Mouse (Mus musculus) stomach, embryonic 16.5 days (tissue): ENCODE data around the gene Adgrl1. TPM values are rescaled to one million over a fixed set of nuclear protein-coding genes. Genes with fewer than 3 reads are reported as not detected.

Experiments used
- ATAC-seq: fragments of 200-750 bp; cut with Nextera tagmentation; 2 replicates; pipeline ENCODE4 v1.8.0; 2017; ENCODE audit warnings: moderate number of reproducible peaks, moderate TSS enrichment; ENCODE audit not compliant: insufficient read depth, low FRiP score
- H3K27ac ChIP-seq: fragments of 300-500 bp; sonication (generic); 2 replicates; pipeline ENCODE4 v1.5.1; 2014; ENCODE audit warnings: low read length
- H3K27me3 ChIP-seq: fragments of 300-500 bp; sonication (generic); 2 replicates; pipeline ENCODE4 v1.6.1; 2014; ENCODE audit warnings: low read length, control low read depth, mixed read lengths; ENCODE audit not compliant: control insufficient read depth, insufficient read depth
- H3K36me3 ChIP-seq: fragments of 300-500 bp; sonication (generic); 2 replicates; pipeline ENCODE4 v1.6.1; 2014; ENCODE audit warnings: low read length; ENCODE audit not compliant: control insufficient read depth, insufficient read depth
- H3K4me1 ChIP-seq: fragments of 300-500 bp; sonication (generic); 2 replicates; pipeline ENCODE4 v1.6.1; 2014; ENCODE audit warnings: low read length, control low read depth, mixed read lengths; ENCODE audit not compliant: control insufficient read depth, insufficient read depth
- H3K4me2 ChIP-seq: fragments of 300-500 bp; sonication (generic); 2 replicates; pipeline ENCODE4 v1.6.1; 2014; ENCODE audit warnings: low read depth, low read length, mixed read lengths
- H3K4me3 ChIP-seq: fragments of 300-500 bp; sonication (generic); replicated peaks from 2 replicates; pipeline ENCODE4 v1.5.1; 2014; ENCODE audit warnings: mild to moderate bottlenecking, low read length
- H3K9ac ChIP-seq: fragments of 300-500 bp; sonication (generic); 2 replicates; pipeline ENCODE4 v1.6.1; 2014; ENCODE audit warnings: low read length
- H3K9me3 ChIP-seq: fragments of 300-500 bp; sonication (generic); replicated peaks from 2 replicates; pipeline ENCODE4 v1.6.1; 2016; ENCODE audit warnings: low read length, control low read depth; ENCODE audit not compliant: control insufficient read depth
- WGBS: fragments of 180-500 bp; shearing (Covaris S2); extraction: QIAGEN DNeasy Blood & Tissue Kit; methylation state at CpG from one replicate; pipeline ENCODE4 v1.1.7; 2014; 5-methylcytosine and 5-hydroxymethylcytosine counted together
- polyA plus RNA-seq: library from polyadenylated mRNA; unstranded; fragments of >200 nt; fragmentation: Nextera tagmentation; extraction: Ambion mirVana; gene quantifications from 2 replicates; pipeline ENCODE4 v1.2.1, GENCODE M21; 2015

The Adgrl1 gene
- polyA plus RNA-seq, 1 experiment from 2014 or later = 13.2 TPM

DNA sequence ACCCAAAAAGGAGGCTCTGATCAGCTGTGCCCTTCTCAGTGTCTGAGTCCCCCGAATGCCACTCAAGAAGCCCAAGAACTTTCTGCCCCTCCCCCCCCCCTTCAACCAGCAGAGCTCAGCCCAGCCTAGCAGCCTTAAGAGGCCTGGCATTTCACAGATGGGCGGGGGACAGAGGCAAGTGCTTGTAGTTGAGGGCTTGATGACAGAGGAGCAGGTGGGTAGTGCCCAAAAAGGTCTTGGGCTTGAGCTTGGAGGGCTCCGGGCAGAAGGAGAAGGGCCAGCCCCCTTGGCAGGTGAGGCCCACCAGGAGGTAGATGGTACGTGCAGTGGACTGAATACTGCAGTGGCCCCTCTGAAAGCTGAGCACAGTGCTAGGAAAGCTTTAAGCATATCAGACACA is 74.6 kb downstream of the Adgrl1 start:
- no peak for ATAC-seq
- Histone ChIP-seq H3K9me3 (no peaks in the 10 kb centered on the region), H3K9ac (no peak overlapping the region; the same call in 1 of the 2 replicates), H3K4me3 (no peak overlapping the region), H3K36me3 (no peaks in the 10 kb centered on the region), H3K27me3 (no peaks in the 10 kb centered on the region), H3K4me2 (no peak overlapping the region), H3K4me1 (peaks cover 32% of the 10 kb centered on the region), H3K27ac (no peak overlapping the region)
- WGBS = 80% methylated on average over 4 of the region's 4 CpGs

DNA sequence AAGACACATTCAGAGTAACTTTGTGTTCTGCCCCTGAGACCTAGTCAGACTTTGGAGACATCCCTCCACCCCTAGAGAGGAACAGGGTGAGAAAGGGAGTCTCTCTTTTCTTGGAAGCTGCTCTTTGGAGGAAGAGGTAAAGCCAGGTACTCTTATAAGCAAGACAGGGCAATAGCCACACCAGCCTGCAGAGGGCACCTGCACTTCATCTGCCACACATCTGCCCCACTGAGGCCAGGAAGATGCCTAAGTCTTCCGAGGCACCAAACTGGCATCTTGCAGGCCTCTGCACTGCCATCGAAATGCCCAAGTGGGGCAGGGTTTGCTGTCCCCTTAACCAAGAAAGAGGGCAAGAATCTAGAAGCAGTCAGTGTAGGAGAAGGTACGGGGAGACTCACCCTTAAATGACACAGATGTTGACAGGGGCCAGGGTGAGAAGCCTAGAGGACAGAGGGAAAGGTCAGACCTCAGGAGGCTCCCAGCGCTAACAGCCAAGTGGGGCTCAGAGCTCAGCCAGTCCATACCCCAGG is 76.3 kb downstream of the Adgrl1 start:
- H3K27me3 ChIP-seq = no peaks in the 10 kb centered on the region
- no peak overlapping the region for H3K4me2 ChIP-seq
- no peak overlapping the region for H3K4me3 ChIP-seq
- H3K9ac ChIP-seq = no peak overlapping the region
- 81% methylated on average over 4 of the region's 4 CpGs for WGBS
- 0 out of 2 replicates have a peak, but pooled peaks cover under 1% of the 10 kb centered on the region for H3K36me3 ChIP-seq
- H3K27ac ChIP-seq = no peak overlapping the region
- H3K4me1 ChIP-seq = peaks cover 32% of the 10 kb centered on the region
- ATAC-seq = no peak
- H3K9me3 ChIP-seq = no peaks in the 10 kb centered on the region

DNA sequence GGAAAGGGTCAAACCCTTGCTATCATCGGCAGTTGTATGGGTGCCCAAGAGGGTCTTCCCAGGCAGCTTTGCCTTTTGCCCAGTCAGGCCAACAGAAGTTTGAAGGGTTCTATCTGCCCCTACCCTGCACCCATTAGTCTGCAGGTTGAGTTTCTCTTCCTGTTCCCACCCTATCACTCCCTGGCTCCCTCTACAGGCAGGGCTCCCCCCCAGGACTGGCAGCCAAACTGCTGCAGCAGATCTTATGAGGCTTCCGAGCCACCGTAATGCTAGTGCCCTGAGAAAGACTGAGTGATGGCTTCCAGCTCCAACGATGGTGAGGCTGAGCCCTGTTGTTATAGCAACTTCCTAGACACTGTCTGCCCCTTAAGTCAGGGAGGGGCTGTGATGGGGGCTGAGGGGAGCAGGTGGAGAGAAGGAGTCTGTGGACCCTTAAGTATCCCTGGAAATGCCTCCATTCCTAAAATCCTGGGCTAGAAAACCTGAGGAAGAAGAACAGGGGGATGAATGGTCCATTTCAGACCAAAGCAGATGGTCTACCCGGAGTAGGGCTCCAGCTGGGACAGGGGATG is 77.0 kb downstream of the Adgrl1 start:
- no peak overlapping the region for H3K9ac ChIP-seq
- H3K9me3 ChIP-seq = no peaks in the 10 kb centered on the region
- no peak overlapping the region for H3K27ac ChIP-seq
- peaks cover 29% of the 10 kb centered on the region for H3K4me1 ChIP-seq
- H3K36me3 ChIP-seq = peaks cover 7% of the 10 kb centered on the region; the same call in 1 of the 2 replicates
- no peak overlapping the region for H3K4me2 ChIP-seq
- no peak overlapping the region for H3K4me3 ChIP-seq
- WGBS = 85% methylated on average over 5 of the region's 5 CpGs
- H3K27me3 ChIP-seq = no peaks in the 10 kb centered on the region
- ATAC-seq = no peak

DNA sequence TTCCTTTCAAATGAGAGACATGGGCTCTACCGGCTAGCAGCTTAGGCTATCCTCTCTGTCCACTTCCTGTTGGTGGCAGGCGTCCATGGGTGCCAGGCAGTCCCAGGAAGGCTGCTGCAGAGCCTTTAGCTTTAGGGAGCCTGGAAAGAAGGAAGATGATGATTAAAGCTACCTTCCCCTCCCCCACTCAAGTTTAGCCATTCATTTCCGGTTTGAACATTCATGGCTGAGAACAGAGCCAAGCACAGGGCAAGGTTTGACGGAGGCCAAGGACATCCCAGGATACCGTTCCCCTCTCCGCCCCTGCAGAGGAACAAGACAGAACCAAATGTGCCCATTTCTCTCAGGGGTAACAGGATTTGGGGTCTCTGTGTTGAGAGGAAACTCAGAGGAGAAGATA is 77.7 kb downstream of the Adgrl1 start:
- H3K27me3 ChIP-seq = no peaks in the 10 kb centered on the region
- peaks cover 27% of the 10 kb centered on the region for H3K4me1 ChIP-seq
- H3K9ac ChIP-seq = peak overlapping the region; percentile 34; the same call in 1 of the 2 replicates
- no peak overlapping the region for H3K4me2 ChIP-seq
- no peak for ATAC-seq
- H3K9me3 ChIP-seq = no peaks in the 10 kb centered on the region
- H3K27ac ChIP-seq = no peak overlapping the region
- H3K36me3 ChIP-seq = peaks cover 14% of the 10 kb centered on the region; the same call in 1 of the 2 replicates
- WGBS = 51% methylated on average over 6 of the region's 6 CpGs
- no peak overlapping the region for H3K4me3 ChIP-seq

DNA sequence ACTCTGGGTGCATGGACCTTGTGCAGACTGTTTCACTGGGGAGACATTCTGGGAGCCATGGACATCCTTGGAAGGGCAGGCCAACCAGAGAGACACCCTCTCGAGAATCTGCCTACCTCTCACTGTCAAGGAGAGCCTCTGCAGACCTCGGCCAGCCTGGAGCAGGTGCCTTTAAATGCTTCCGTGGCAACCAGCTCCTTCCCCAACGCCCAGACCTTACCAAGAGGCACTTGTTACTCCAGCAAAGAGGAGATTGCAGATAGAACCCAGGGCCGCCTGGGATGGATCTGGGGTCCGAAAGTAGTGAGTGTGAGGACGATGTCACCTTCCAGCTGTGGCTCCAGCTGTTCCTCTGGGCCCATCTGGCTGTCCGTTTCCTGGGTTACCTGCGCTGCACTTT is 78.3 kb downstream of the Adgrl1 start:
- 76% methylated on average over 9 of the region's 9 CpGs for WGBS
- H3K9ac ChIP-seq = no peak overlapping the region
- no peak for ATAC-seq
- no peak overlapping the region for H3K4me3 ChIP-seq
- H3K27ac ChIP-seq = no peak overlapping the region
- no peaks in the 10 kb centered on the region for H3K27me3 ChIP-seq
- H3K4me2 ChIP-seq = no peak overlapping the region
- no peaks in the 10 kb centered on the region for H3K9me3 ChIP-seq
- H3K4me1 ChIP-seq = peaks cover 27% of the 10 kb centered on the region
- H3K36me3 ChIP-seq = peaks cover 14% of the 10 kb centered on the region

DNA sequence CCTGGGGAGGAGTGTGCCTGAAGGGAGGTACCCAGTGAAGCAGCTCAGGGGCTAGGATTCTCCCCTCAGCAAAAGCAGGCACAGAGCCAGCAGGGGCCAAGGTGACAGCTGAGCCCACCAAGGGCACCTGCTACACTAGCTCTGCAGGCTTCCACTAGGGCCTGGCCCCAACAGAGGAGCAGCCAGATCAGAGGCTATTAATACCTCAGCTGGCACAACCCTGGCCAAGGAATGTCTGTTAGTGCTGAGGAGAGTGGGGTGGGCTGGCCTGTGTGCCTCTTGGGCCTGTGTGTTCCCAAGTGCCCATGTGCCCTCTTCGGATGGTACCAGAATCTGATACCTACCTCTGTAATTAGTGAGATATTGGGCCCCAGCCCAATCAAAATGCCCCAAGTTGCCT is 80.3 kb downstream of the Adgrl1 start:
- no peak overlapping the region for H3K27ac ChIP-seq
- no peak overlapping the region for H3K9ac ChIP-seq
- H3K4me1 ChIP-seq = peaks cover 15% of the 10 kb centered on the region
- peaks cover 21% of the 10 kb centered on the region for H3K36me3 ChIP-seq
- ATAC-seq = no peak
- no peaks in the 10 kb centered on the region for H3K27me3 ChIP-seq
- no peak overlapping the region for H3K4me3 ChIP-seq
- H3K9me3 ChIP-seq = no peaks in the 10 kb centered on the region
- 83% methylated on average over 1 of the region's 1 CpGs for WGBS
- no peak overlapping the region for H3K4me2 ChIP-seq

DNA sequence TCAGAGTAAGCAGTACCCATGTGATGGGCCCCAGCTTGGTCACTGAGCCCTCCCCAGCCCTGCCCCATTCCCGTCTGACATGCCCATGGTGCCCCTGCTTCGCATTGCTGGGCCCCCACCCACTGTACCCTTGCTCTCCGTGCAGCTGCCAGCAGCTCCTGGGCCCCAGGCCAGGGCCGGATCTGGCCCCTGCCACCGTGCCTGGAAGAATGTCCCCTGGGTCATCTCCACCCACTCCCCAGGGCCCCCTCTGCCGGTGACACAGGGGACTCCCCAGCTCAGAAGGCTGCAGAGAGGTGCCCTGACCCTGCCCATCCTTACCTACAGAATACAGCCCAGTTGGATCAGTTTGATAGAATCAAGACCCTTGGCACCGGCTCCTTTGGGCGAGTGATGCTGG is 80.9 kb downstream of the Adgrl1 start:
- no peak overlapping the region for H3K4me3 ChIP-seq
- H3K9ac ChIP-seq = no peak overlapping the region
- H3K36me3 ChIP-seq = peaks cover 21% of the 10 kb centered on the region
- H3K27me3 ChIP-seq = no peaks in the 10 kb centered on the region
- H3K9me3 ChIP-seq = no peaks in the 10 kb centered on the region
- 79% methylated on average over 8 of the region's 8 CpGs for WGBS
- no peak overlapping the region for H3K27ac ChIP-seq
- H3K4me1 ChIP-seq = peaks cover 15% of the 10 kb centered on the region
- no peak for ATAC-seq
- H3K4me2 ChIP-seq = no peak overlapping the region

DNA sequence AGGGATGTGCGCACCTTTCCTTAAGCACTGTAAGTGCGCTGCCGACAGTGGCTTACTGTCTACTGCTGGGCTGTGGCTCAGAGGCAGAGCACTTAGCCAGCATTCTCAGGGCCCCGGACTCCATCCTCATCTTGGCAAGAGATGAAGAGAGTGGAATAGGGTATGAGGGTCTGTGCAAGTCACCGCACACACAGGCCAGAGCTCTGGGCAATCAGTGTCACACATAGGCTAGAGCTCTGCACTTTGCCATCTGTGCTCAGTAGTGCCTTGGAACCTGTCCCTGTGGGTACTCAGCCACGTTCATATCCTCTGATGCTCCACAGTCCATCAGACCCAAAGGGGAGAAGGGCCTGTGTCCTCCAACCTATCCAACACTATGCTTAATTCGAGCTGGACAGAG is 81.6 kb downstream of the Adgrl1 start:
- no peak for ATAC-seq
- no peak overlapping the region for H3K4me3 ChIP-seq
- 96% methylated on average over 7 of the region's 7 CpGs for WGBS
- no peak overlapping the region for H3K27ac ChIP-seq
- H3K36me3 ChIP-seq = peaks cover 25% of the 10 kb centered on the region
- no peaks in the 10 kb centered on the region for H3K9me3 ChIP-seq
- H3K9ac ChIP-seq = no peak overlapping the region
- peaks cover 12% of the 10 kb centered on the region for H3K4me1 ChIP-seq
- no peaks in the 10 kb centered on the region for H3K27me3 ChIP-seq
- H3K4me2 ChIP-seq = no peak overlapping the region

DNA sequence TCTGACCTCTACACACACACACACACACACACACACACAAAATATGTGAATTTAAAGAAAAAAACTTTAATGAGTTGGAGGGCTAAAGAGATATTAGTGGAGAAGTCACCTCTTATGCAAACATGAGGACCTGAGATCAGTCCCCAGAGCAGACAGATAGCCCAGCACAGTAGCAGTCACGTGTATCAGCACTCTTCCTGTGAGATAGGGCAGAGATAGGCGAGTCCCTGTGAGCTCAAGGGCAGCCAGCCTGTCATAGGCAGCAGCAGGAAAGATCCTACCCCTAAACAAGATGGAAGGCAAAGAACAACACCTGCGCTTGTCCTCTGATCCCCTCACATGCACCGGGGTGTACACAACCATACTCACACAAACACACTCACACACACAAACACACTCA is 82.5 kb downstream of the Adgrl1 start:
- Histone ChIP-seq H3K36me3 (peaks cover 34% of the 10 kb centered on the region), H3K9ac (no peak overlapping the region), H3K9me3 (no peaks in the 10 kb centered on the region), H3K4me1 (peaks cover 4% of the 10 kb centered on the region; the same call in 1 of the 2 replicates), H3K27ac (no peak overlapping the region), H3K27me3 (no peaks in the 10 kb centered on the region), H3K4me2 (no peak overlapping the region), H3K4me3 (no peak overlapping the region)
- WGBS = 82% methylated on average over 4 of the region's 4 CpGs
- no peak for ATAC-seq
